Mouse (Mus musculus) brain, adult 10 weeks (tissue): Measurements from ENCODE around the gene Daxx. TPM values are rescaled to one million over a fixed set of nuclear protein-coding genes. Genes with fewer than 3 reads are reported as not detected.

Experiments
- polyA plus RNA-seq: library from polyadenylated mRNA; stranded (reverse); fragments of 350-450 nt; fragmentation: Illumina TruSeq; extraction: RNeasy Lipid Tissue Mini Kit (QIAGEN cat#74804); gene quantifications from one replicate; pipeline ENCODE4 v1.2.3, GENCODE M21; 2015; ENCODE audit warnings: low read depth, low replicate concordance

Daxx gene
- 20.5 TPM for polyA plus RNA-seq

DNA sequence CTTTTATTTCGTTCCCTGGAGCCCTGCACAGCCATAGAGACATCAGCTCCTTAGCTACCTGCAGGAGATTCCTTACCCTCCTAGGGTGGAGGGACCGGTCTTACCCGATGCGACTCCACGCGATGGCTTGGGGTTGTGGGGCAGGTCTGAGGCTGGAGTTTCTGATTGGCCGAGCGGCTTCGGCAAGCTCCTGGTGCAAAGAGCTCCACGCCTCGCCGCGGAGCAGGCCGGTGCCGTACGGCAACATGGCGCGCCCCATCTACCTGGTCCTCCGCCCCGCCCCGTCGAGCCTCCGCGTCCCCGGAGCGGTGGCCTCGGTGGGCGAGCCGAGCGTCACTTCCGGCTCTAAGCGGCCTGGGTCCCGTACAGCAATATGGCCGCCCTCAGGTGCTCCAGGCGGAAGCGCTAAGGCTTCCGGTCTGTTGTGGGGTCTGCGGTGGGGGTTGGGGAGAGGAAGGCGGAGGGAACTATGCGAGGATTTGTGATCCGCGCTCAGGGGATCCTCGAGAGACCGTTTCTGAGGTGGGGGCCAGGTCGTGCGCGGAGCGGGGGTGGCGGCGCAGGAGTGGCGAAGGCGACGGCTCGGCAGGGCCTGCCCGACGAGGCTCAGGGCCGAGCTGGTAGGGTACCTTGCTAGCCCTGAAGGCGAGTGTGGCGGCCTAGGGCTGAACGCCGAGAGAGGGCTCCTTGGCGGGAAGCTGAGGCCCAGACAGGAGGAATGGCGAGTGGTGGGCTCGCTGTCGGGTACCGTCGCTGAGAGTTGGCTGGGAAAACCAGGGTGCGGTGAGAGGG is at the start of gene Daxx:
TSS of gene Daxx (plus strand) at position 338 of the 792 bp plus-strand sequence.

DNA sequence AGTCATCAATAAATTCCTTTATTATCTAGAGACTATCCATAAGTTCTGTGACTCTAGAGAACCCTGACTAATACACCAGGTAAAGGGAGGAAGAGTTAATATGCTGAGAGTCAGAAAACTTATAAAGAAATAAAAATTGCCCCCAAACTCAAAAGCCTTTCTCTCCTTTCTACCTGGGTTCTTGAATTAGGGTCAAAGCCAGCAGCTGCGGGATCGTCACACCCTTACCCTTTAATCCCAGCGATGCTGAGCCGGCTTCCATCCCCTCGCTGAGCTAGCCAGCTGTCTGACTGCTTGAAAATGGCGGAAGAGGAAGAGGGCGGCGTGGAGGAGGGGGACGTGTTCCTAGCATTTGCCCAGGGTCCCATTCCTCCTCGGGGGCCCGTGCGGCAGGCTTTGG is 35.7 kb upstream of the Daxx start, which contains the start of gene Gm7029:
TSS of gene Gm7029 (plus strand) at position 301 of the 400 bp plus-strand sequence.

DNA sequence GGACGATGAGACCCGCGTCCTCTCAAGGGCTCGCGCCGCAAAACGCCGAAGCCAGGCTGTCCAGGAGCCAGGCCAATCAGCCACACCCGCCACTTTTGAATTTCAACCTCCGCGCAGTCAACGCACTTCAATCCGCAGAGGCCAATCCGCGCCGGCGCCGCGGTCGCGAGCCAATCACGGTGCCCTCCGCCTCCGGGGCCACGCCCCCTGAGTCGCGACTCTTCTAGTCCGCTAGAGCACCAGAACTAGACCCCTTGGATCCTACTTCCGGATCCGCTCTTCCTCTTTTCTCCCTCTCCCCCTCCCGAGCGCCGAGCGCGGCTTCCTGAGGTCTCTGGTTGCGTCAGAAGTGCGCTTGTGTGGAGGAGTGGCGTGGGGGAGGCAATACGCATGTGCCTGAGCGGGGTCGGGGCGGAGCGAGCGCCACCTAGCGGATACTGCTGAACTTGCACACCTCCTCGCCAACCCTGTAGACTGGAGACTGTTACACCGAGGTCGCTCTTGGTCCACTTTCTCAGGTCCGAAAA is 18.6 kb upstream of the Daxx start, which contains the start of gene Kifc1:
TSS of gene Kifc1 (minus strand) at position 129 of the 527 bp plus-strand sequence.

DNA sequence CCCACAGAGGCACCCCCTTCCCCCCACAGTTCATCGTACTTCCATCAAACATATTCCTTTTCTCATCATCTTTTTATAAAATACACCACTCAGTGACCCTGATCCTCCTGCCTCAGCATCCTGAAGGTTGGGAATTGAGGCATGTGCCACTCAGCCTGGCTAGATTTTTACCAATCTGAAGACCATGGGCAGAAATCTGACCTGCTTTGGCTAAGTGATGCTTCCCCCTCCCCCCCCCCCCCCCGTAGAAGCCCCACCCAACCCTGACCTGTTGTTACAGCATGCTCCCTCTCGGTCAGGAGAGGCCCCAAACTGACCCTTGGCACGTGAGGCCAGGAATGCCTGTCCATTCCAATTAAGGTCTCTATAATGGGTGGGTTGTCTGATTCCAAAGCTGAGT is 4.4 kb upstream of the Daxx start, which contains the start of gene Platr17:
TSS of gene Platr17 (plus strand) at position 301 of the 400 bp plus-strand sequence.

GRCm38 (mm10) chr17:33915671-33916250 is 6.5 kb downstream of the Daxx start, which contains the start of the genes Tapbp and Zbtb22:
Gene Tapbp, plus strand, starts transcription at chr17:33915899.
Gene Zbtb22, plus strand, starts transcription at chr17:33915904.

DNA sequence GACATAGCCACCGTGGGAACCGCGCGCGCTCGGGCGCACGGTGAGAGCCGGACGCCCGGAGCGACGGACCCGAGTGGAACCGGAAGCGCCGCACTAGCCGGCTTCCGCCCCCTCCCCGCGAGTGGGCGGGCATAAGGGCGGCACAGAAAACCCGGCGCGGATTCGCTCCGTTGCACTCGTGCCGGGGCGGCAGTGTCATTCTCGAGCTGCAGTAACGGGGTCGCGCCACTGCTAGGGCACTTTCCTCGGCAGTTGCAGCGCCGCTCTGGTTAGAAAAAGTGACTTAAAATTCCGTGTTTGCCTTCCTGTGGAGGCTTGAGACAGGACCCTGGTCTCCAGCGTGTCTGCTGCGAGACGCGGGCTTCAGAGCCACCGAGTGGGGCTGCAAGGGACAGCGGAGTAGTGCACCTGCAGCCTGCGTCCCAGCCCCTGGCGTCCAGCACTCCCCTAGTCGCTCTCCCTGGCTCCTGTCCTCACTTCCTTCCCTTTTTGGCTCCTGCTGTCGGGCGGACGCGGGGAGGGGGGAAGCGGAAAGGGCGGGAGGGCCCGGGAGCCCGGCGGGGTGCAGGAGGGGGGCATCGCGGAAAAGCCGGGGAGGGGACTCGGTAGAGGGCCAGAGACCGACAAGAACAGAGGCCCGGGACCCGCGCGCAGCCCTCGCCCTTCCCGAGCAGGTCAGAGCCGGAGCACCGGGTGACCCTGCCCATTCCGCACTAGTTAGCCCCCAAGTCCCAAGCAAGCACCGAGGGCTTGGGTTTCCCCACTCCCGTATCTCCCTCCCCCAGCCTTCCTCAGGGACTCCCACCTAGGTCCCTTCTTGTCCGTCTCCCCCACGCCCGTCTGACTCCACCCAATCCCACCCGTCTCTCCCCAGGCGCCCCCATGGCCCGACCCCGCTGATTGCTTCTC is 20.4 kb downstream of the Daxx start, which contains the start of gene Rgl2:
TSS of gene Rgl2 (plus strand) at position 173 of the 909 bp plus-strand sequence.

DNA sequence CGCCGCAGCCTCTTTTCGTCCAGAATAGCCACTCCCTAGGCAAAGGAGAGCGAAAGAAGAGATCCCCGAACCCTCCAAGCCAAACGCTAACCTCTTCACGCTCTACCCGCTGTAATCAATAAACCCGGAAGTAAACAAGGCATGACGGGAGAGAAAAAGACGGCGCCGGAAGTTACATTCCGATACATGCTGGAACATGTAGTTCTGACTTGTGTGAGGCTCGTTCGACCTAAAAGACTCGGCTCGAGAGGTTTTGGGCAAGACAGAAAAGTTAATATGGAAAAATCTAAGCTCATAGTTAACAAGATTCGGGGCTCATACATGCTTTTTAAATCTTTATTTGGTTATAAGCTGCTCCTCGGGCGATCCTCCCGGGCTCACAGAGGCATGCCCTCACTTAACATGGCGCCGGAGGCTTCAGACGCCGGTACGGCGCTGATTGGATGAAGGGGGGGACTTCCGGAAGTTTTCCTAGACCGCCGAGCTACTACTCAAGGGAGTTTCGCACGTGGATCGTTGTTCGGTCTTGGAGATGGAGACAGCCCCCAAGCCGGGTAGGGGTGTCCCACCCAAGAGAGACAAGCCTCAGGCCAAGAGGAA is 31.1 kb downstream of the Daxx start, which contains the start of the genes Pfdn6 and Wdr46:
TSS of gene Pfdn6 (minus strand) at position 138 of the 600 bp plus-strand sequence.
TSS of gene Wdr46 (plus strand) at position 455 of the 600 bp plus-strand sequence.

GRCm38 (mm10) chr17:33951021-33951946 is 42.1 kb downstream of the Daxx start, which contains the start of gene B3galt4:
Gene B3galt4, minus strand, starts transcription at chr17:33951488.

DNA sequence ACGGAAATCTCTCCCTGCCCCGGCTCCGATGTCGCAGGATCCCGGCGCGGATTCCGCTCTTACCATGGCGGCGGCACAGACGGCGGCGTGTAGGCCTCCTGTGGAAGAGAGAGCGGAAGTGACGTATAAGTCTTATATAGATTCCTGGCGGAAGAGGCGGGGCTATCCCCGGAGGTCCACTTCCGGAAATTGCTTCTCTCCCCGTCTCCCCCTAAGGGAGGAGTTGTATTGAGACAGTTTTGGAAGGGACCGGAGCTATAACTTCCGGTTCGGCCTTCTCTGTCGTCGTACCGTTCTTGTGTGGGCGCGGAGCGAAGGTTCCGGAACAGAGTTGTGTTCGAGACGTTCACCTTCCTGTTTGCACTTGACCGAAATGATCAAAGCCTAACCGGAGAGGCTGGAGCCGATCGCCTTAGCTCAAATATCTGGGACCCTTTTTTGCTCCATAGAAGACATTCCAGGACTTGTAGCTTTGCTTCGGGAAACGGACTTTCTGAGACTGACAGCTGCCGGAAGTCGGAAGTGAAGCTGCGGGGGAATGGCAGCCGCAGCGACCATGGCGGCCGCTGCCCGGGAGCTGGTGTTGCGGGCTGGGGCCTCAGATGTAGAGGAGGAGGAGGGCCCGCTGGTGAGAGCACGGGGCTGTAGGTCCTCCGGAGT is 46.5 kb downstream of the Daxx start, which contains the start of the genes Vps52 and Rps18:
TSS of gene Vps52 (plus strand) at position 258 of the 660 bp plus-strand sequence.
TSS of gene Rps18 (minus strand) at position 447 of the 660 bp plus-strand sequence.

Other genes starting within 250 kb of the Daxx start
- 103 TPM for gene Hnrnpm, start 222.6 kb upstream of the Daxx start, polyA plus RNA-seq
- gene March2, start 190.7 kb upstream of the Daxx start, polyA plus RNA-seq, result 123 TPM
- 275 TPM for gene Rab11b, start 148.9 kb upstream of the Daxx start, polyA plus RNA-seq
- gene Angptl4, start 127.6 kb upstream of the Daxx start, polyA plus RNA-seq, result 4.1 TPM
- 37.8 TPM for gene Kank3, start 98.9 kb upstream of the Daxx start, polyA plus RNA-seq
- gene Rps28, start 84.9 kb upstream of the Daxx start, polyA plus RNA-seq, result 822 TPM
- gene Ndufa7, start 84.8 kb upstream of the Daxx start, polyA plus RNA-seq, result 455 TPM
- gene Cd320, start 66.3 kb upstream of the Daxx start, polyA plus RNA-seq, result 25.9 TPM
- gene Gm7029, start 35.6 kb upstream of the Daxx start, polyA plus RNA-seq, result not detected
- 1.2 TPM for gene Kifc1, start 18.8 kb upstream of the Daxx start, polyA plus RNA-seq
- 1.1 TPM for gene Platr17, start 4.3 kb upstream of the Daxx start, polyA plus RNA-seq
- gene Tapbp, start 6.5 kb downstream of the Daxx start, polyA plus RNA-seq, result 19.5 TPM
- 25.3 TPM for gene Zbtb22, start 6.5 kb downstream of the Daxx start, polyA plus RNA-seq
- 73.9 TPM for gene Rgl2, start 20.1 kb downstream of the Daxx start, polyA plus RNA-seq
- gene Pfdn6, start 30.9 kb downstream of the Daxx start, polyA plus RNA-seq, result 145 TPM
- 10.6 TPM for gene Wdr46, start 31.2 kb downstream of the Daxx start, polyA plus RNA-seq
- gene B3galt4, start 42.1 kb downstream of the Daxx start, polyA plus RNA-seq, result 6.7 TPM
- 65.0 TPM for gene Vps52, start 46.4 kb downstream of the Daxx start, polyA plus RNA-seq
- 1,085 TPM for gene Rps18, start 46.6 kb downstream of the Daxx start, polyA plus RNA-seq
- 54.0 TPM for gene H2-K1, start 90.9 kb downstream of the Daxx start, polyA plus RNA-seq
- gene Ring1, start 115.3 kb downstream of the Daxx start, polyA plus RNA-seq, result 43.2 TPM
- 71.2 TPM for gene H2-Ke6, start 118.6 kb downstream of the Daxx start, polyA plus RNA-seq
- gene Slc39a7, start 122.3 kb downstream of the Daxx start, polyA plus RNA-seq, result 90.9 TPM
- 71.9 TPM for gene Rxrb, start 122.4 kb downstream of the Daxx start, polyA plus RNA-seq
- gene Col11a2, start 130.0 kb downstream of the Daxx start, polyA plus RNA-seq, result 8.4 TPM
- gene H2-Oa, start 182.9 kb downstream of the Daxx start, polyA plus RNA-seq, result 1.2 TPM
- gene H2-DMa, start 210.1 kb downstream of the Daxx start, polyA plus RNA-seq, result 15.6 TPM
- gene Brd2, start 213.2 kb downstream of the Daxx start, polyA plus RNA-seq, result 127 TPM
- 0.57 TPM for gene H2-DMb2, start 233.9 kb downstream of the Daxx start, polyA plus RNA-seq
- gene H2-DMb1, start 243.7 kb downstream of the Daxx start, polyA plus RNA-seq, result 2.6 TPM